Mouse (Mus musculus) G1E (cell line): Measurements from ENCODE around the gene Pde10a.

Source experiments
- CTCF ChIP-seq: IDR thresholded peaks from 2 replicates; pipeline ENCODE4 v1.5.1; 2012; ENCODE audit warnings: low read depth, low read length, inconsistent platforms, mixed read lengths
- GATA1 ChIP-seq: IDR thresholded peaks from 2 replicates; pipeline ENCODE4 v1.6.1; 2012; ENCODE audit warnings: borderline replicate concordance, low read length, inconsistent platforms, mixed read lengths
- GATA2 ChIP-seq: IDR thresholded peaks from 2 replicates; pipeline ENCODE4 v1.6.1; 2012; ENCODE audit warnings: low read depth, low read length, inconsistent platforms, borderline replicate concordance
- POLR2AphosphoS5 ChIP-seq: IDR thresholded peaks from 2 replicates; pipeline ENCODE4 v1.6.1; 2012; ENCODE audit warnings: low read depth, low read length, inconsistent platforms; ENCODE audit not compliant: insufficient replicate concordance
- TAL1 ChIP-seq: conservative IDR thresholded peaks from 2 replicates; pipeline ENCODE4 v1.6.1; 2012; ENCODE audit warnings: low read depth, low read length, inconsistent platforms, mixed read lengths

DNA sequence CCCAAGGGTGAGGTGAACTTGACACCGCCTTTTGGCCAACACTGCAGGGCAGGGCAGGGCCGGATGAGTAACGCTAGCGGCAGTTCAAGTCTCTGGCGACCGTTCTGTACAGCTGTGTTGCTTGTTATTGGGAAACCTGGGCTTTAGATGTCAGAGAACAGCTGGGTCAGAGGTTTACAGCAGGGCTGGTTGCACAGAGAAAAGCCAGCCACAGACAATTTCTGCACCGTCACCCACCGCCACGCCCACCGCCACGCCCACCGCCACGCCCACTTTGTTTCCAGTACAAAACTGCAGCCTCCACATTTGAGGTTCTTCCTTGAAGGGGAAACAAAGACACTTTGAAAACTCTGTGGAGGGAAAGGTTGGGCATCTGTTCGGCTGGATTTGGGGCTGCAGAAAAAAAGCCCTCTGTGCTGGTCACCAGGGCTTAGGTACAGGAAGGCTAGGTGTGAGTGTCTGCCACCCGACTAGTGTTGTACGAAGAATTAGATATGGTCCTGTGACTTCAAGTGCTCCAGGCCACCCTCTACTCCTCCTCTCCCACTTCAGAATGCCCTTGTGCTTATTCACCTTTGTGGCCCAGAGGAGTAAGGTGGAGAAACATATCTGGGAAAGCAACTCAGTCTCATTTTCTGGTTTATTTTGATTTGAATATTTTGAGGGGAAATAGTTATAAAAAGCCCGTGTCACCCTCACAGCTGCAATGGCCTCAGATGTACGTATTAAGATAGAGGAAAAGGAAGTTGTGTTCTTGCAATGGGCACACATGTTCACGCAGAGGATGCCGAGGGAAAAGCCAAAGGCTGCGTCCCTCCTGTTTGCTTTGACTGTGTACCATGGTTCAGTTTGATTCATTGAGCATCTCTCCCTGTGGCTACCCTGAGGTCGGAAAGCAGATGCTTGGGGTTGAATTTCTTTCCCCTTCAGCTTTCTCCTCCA lies 331.5 kb downstream of the Pde10a start:
- TF ChIP-seq TAL1 (no peak), CTCF (no peak), GATA1 (no peak), POLR2AphosphoS5 (no peak), GATA2 (no peak)
